Mouse (Mus musculus) frontal cortex, adult (tissue): ENCODE results near the gene Zfp868.
"Not testable (repeated sequence)": the region's sequence is repeated elsewhere in the genome, so short reads cannot be mapped to it uniquely, and the experiment has no call there.

Experiments
- ATAC-seq: cut with Nextera tagmentation; 2 replicates; pipeline ENCODE4 v1.9.2; 2017; ENCODE audit warnings: mild to moderate bottlenecking, moderate library complexity, mixed read lengths; ENCODE audit not compliant: low TSS enrichment

Zfp868 gene

GRCm38 (mm10) chr8:69625095-69625789 lies at the start of gene Zfp868:
Zfp868 (minus strand) TSS chr8:69625548.
- peak; percentile 99 for ATAC-seq

- ATAC-seq: not testable (repeated sequence)
Measured at GRCm38 (mm10) chr8:69665051-69665450, 39.7 kb upstream of the Zfp868 start.

- ATAC-seq: no peak
Measured at GRCm38 (mm10) chr8:69661294-69661693, 35.9 kb upstream of the Zfp868 start.

GRCm38 (mm10) chr8:69654358-69654981 lies 29.1 kb upstream of the Zfp868 start, which contains the start of gene Zfp964:
Zfp964 (plus strand) TSS chr8:69654479.
- ATAC-seq: peak; percentile 100

- ATAC-seq: no peak
Measured at GRCm38 (mm10) chr8:69653808-69654357, 28.5 kb upstream of the Zfp868 start.

- no peak for ATAC-seq
Measured at GRCm38 (mm10) chr8:69618078-69618477, 7.3 kb downstream of the Zfp868 start.

- no peak for ATAC-seq
Measured at GRCm38 (mm10) chr8:69614687-69615086, 10.7 kb downstream of the Zfp868 start.

- peak; percentile 93 for ATAC-seq
Measured at GRCm38 (mm10) chr8:69597598-69597997, 27.8 kb downstream of the Zfp868 start.

GRCm38 (mm10) chr8:69584611-69585202 lies 40.6 kb downstream of the Zfp868 start:
- ATAC-seq: peak; percentile 84

- ATAC-seq: not testable (repeated sequence)
Measured at GRCm38 (mm10) chr8:69584201-69584600, 41.1 kb downstream of the Zfp868 start.
